Mouse (Mus musculus) thymus, adult 2 months (tissue): ENCODE measurements around the gene Nt5c2.

Source experiments
- CTCF ChIP-seq: fragments of 200-500 bp; IDR thresholded peaks from 2 replicates; pipeline ENCODE4 v1.5.1; 2012; ENCODE audit warnings: mild to moderate bottlenecking, control low read depth, low read length, moderate library complexity, borderline replicate concordance; ENCODE audit not compliant: control insufficient read depth, poor library complexity, insufficient read depth; ENCODE audit errors: extremely low read depth
- POLR2A ChIP-seq: fragments of 200-500 bp; IDR thresholded peaks from 2 replicates; pipeline ENCODE4 v1.6.1; 2012; ENCODE audit warnings: mild to moderate bottlenecking, low read length, control low read depth, moderate library complexity; ENCODE audit not compliant: control insufficient read depth, poor library complexity, insufficient read depth; ENCODE audit errors: extremely low read depth

DNA sequence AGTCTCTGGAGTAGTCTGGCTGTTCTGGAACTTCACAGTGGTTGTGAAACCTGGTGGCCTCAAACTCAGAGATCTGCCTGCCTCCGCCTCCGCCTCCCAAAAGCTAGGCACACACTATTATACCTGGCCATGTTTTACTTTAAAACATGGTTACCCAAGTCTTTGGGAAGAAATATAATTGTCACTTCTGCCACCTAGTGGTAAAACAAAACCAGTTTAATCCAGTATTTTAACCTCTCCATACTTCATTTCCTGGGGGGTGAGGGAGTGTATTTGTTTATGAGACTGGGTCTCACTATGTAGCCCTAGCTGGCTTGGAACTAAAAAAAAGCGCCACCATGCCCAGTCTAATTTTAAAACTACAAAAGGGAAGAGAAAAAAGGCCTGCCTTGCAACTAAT, 28.7 kb upstream of the Nt5c2 start:
- TF ChIP-seq POLR2A = no peak
- no peak for TF ChIP-seq CTCF
